ENCODE assay signal across 8 mouse cellular contexts in genomic region chr12:80549646-80550045, GRCm38 (mm10). TPM values are rescaled to one million over a fixed set of nuclear protein-coding genes. Genes with fewer than 3 reads are reported as not detected.
DNase-seq lines count a peak whose midpoint lies in the region.

No protein-coding gene starts in this region.

- intact Hi-C loops in gastrocnemius, postnatal 36 days (cut with DNase I) = no loop called here

- peak; percentile 81 for DNase-seq in adrenal gland, postnatal 10 days
- no peak for DNase-seq in adrenal gland, adult 18-20 months (ENCODE audit: low spot score in 2 of 2)
- DNase-seq in kidney, postnatal 14 days = peak; percentile 21
- DNase-seq in kidney, adult 11 months = no peak
- peak; percentile 35 to 40 for DNase-seq in gastrocnemius, postnatal 36 days
- DNase-seq in lung, postnatal 14 days = peak; percentile 72
- DNase-seq in thymus, postnatal 4 days = no peak
- DNase-seq in spleen, adult 12 weeks (ENCODE audit: low spot score) = no peak

RNA-seq across cellular contexts. Expression of gene Galnt16, which starts 31.6 kb away (rescaled TPM):
- 10 to 100 TPM; 16.3 to 16.8 TPM for total RNA-seq in adrenal gland, postnatal 10 days (2021)
- total RNA-seq in adrenal gland, adult 18-20 months (2021) = 10 to 100 TPM in 1 of 2 experiments, 1 to 10 TPM in 1; 8.9 to 10.3 TPM
- 1 to 10 TPM; 3.1 to 3.3 TPM for total RNA-seq in gastrocnemius, postnatal 36 days (2021)

Comparison
In these comparisons a context has a peak if more than half of its experiments do, and no peak if none do; other contexts are left out.
1. DNase-seq: peak in adrenal gland, postnatal 10 days (single experiment), kidney, postnatal 14 days (single experiment), gastrocnemius, postnatal 36 days (2 of 2) and lung, postnatal 14 days (single experiment); none in adrenal gland, adult 18-20 months (0 of 2), kidney, adult 11 months (single experiment), thymus, postnatal 4 days (single experiment) and spleen, adult 12 weeks (single experiment).